Mouse (Mus musculus) kidney, adult 9 months (tissue): ENCODE results near the gene Sgsm3.
"Not testable (repeated sequence)": the region's sequence is repeated elsewhere in the genome, so short reads cannot be mapped to it uniquely, and the experiment has no call there.

Experiments
- DNase-seq: peaks from one replicate; pipeline ENCODE4 v3.0.0; 2022

Sgsm3 gene

GRCm38 (mm10) chr15:80977620-80978334 lies at the start of gene Sgsm3:
Gene Sgsm3 (plus strand): TSS chr15:80977765.
- DNase-seq = peak; percentile 87

- no peak for DNase-seq
Measured at GRCm38 (mm10) chr15:80928811-80929355, 48.7 kb upstream of the Sgsm3 start.

- DNase-seq = no peak
Measured at GRCm38 (mm10) chr15:80930048-80930571, 47.5 kb upstream of the Sgsm3 start.

- not testable (repeated sequence) for DNase-seq
Measured at GRCm38 (mm10) chr15:80930676-80931320, 46.8 kb upstream of the Sgsm3 start.

GRCm38 (mm10) chr15:80931345-80931960 lies 46.1 kb upstream of the Sgsm3 start:
- DNase-seq = no peak

- no peak for DNase-seq
Measured at GRCm38 (mm10) chr15:80934841-80935240, 42.7 kb upstream of the Sgsm3 start.

- no peak for DNase-seq
Measured at GRCm38 (mm10) chr15:80936686-80937085, 40.9 kb upstream of the Sgsm3 start.

GRCm38 (mm10) chr15:80938615-80939014 lies 39.0 kb upstream of the Sgsm3 start:
- no peak for DNase-seq

- no peak for DNase-seq
Measured at GRCm38 (mm10) chr15:80939401-80939800, 38.2 kb upstream of the Sgsm3 start.

GRCm38 (mm10) chr15:80941468-80942040 lies 36.0 kb upstream of the Sgsm3 start:
- DNase-seq = no peak

- DNase-seq = peak; percentile 49
Measured at GRCm38 (mm10) chr15:80945851-80946250, 31.7 kb upstream of the Sgsm3 start.

- DNase-seq = peak; percentile 89
Measured at GRCm38 (mm10) chr15:80948145-80949135, 29.1 kb upstream of the Sgsm3 start, which contains the start of gene Adsl. Gene Adsl (plus strand): TSS chr15:80948490.

GRCm38 (mm10) chr15:80949431-80949830 lies 28.1 kb upstream of the Sgsm3 start:
- DNase-seq = no peak

- no peak for DNase-seq
Measured at GRCm38 (mm10) chr15:80950055-80950454, 27.5 kb upstream of the Sgsm3 start.

- no peak for DNase-seq
Measured at GRCm38 (mm10) chr15:80953971-80954370, 23.6 kb upstream of the Sgsm3 start.

- DNase-seq = no peak
Measured at GRCm38 (mm10) chr15:80954861-80955260, 22.7 kb upstream of the Sgsm3 start.

- no peak for DNase-seq
Measured at GRCm38 (mm10) chr15:80955836-80956438, 21.6 kb upstream of the Sgsm3 start.

- DNase-seq = no peak
Measured at GRCm38 (mm10) chr15:80969371-80969770, 8.2 kb upstream of the Sgsm3 start.

- DNase-seq = no peak
Measured at GRCm38 (mm10) chr15:80974311-80974710, 3.3 kb upstream of the Sgsm3 start.

GRCm38 (mm10) chr15:80975666-80976065 lies 1.9 kb upstream of the Sgsm3 start:
- no peak for DNase-seq

GRCm38 (mm10) chr15:80979611-80980010 lies 2.0 kb downstream of the Sgsm3 start:
- no peak for DNase-seq
